Mouse (Mus musculus) E14TG2a.4 (cell line): Measurements from ENCODE around the gene Zfp37.

Source experiments
- CTCF ChIP-seq: conservative IDR thresholded peaks from 2 replicates; pipeline ENCODE4 v1.5.1; 2014; ENCODE audit warnings: low read length
- NANOG ChIP-seq: IDR thresholded peaks from 2 replicates; pipeline ENCODE4 v1.6.1; 2014; ENCODE audit warnings: borderline replicate concordance, low read length, mixed read lengths
- POU5F1 ChIP-seq: IDR thresholded peaks from 2 replicates; pipeline ENCODE4 v1.6.1; 2014; ENCODE audit warnings: low read length, borderline replicate concordance

DNA sequence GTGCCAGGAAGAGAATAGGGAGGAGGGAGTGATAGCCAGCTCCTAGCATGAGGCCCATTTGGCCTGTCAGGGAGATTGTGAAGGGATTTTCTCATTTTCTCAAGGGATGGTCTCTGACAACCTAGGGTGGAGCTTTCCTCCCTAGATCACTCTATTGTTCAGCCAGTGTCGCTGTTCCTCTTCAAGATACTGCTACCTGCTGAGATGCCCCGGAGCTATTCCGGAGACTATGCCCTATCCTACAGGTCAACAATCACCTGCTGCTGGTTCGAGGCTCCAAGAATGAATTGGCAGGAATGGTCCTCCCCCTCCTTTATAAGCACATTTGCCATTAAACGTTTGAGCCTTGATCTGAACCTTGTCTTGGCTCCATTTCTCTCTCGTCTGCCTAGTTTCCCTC lies 9.7 kb upstream of the Zfp37 start:
- TF ChIP-seq CTCF = no peak
- TF ChIP-seq POU5F1 = no peak
- TF ChIP-seq NANOG = peak; percentile 20; the same call in 1 of the 2 replicates
